Mouse (Mus musculus): Measurements from ENCODE around the gene Copa. TPM values are rescaled to one million over a fixed set of nuclear protein-coding genes. Genes with fewer than 3 reads are reported as not detected.

The Copa gene
- polyA plus RNA-seq, 1 experiment from 2014 or later, result 64.4 TPM

- ATAC-seq (ENCODE audit: low read depth) (no peak), DNase-seq (peak; percentile 52)
- H3K4me3 ChIP-seq (replicated peaks), result no peak overlapping the region
- H3K4me2 ChIP-seq, result no peak overlapping the region
- 11% methylated on average over 1 of the region's 1 CpGs for WGBS (ENCODE audit: insufficient replicate concordance)
- no peaks in the 10 kb centered on the region for H3K27me3 ChIP-seq
- no peak overlapping the region for H3K9ac ChIP-seq
- no peaks in the 10 kb centered on the region for H3K36me3 ChIP-seq
- no peak overlapping the region for H3K27ac ChIP-seq
- H3K9me3 ChIP-seq (replicated peaks), result no peaks in the 10 kb centered on the region
- H3K4me1 ChIP-seq (replicated peaks), result peaks cover 11% of the 10 kb centered on the region; the same call in 1 of the 2 replicates
Observed at GRCm38 (mm10) chr1:172143570-172143969, 61.2 kb downstream of the Copa start.

GRCm38 (mm10) chr1:172147835-172148278, 65.5 kb downstream of the Copa start, which contains the start of gene Dcaf8:
Dcaf8 (plus strand) TSS chr1:172148084.
- Histone ChIP-seq H3K4me3 (replicated peaks) (peak within 1 kb of the TSS; percentile 95), H3K4me1 (replicated peaks) (peaks cover 34% of the 10 kb centered on the region), H3K27me3 (no peaks in the 10 kb centered on the region), H3K4me2 (peak within 1 kb of the TSS; percentile 76), H3K9ac (peak within 1 kb of the TSS; percentile 99), H3K36me3 (peaks cover 31% of the 10 kb centered on the region), H3K27ac (peak within 1 kb of the TSS; percentile 97), H3K9me3 (replicated peaks) (no peaks in the 10 kb centered on the region)
- DNase-seq, result peak; percentile 98
- WGBS (ENCODE audit: insufficient replicate concordance), result under 1% methylated on average over 42 of the region's 42 CpGs
- peak; percentile 96 for ATAC-seq (ENCODE audit: low read depth)

GRCm38 (mm10) chr1:172148279-172148954, 66.1 kb downstream of the Copa start:
- peak; percentile 53 for DNase-seq
- H3K27ac ChIP-seq, result peak overlapping the region; percentile 97
- peak overlapping the region; percentile 99 for H3K9ac ChIP-seq
- peak overlapping the region; percentile 76 for H3K4me2 ChIP-seq
- WGBS (ENCODE audit: insufficient replicate concordance), result under 1% methylated on average over 40 of the region's 40 CpGs
- peaks cover 36% of the 10 kb centered on the region for H3K36me3 ChIP-seq
- H3K27me3 ChIP-seq, result no peaks in the 10 kb centered on the region
- peak; percentile 43 for ATAC-seq (ENCODE audit: low read depth)
- no peaks in the 10 kb centered on the region for H3K9me3 ChIP-seq (replicated peaks)
- peaks cover 34% of the 10 kb centered on the region for H3K4me1 ChIP-seq (replicated peaks)
- peak overlapping the region; percentile 95 for H3K4me3 ChIP-seq (replicated peaks)

GRCm38 (mm10) chr1:172148955-172149815, 66.9 kb downstream of the Copa start:
- Histone ChIP-seq H3K36me3 (peaks cover 43% of the 10 kb centered on the region), H3K27me3 (no peaks in the 10 kb centered on the region), H3K9ac (peak overlapping the region; percentile 99), H3K4me1 (replicated peaks) (peaks cover 36% of the 10 kb centered on the region), H3K9me3 (replicated peaks) (no peaks in the 10 kb centered on the region), H3K4me2 (peak overlapping the region; percentile 76), H3K4me3 (replicated peaks) (peak overlapping the region; percentile 95), H3K27ac (peak overlapping the region; percentile 97)
- ATAC-seq (ENCODE audit: low read depth) (peak; percentile 30), DNase-seq (peak; percentile 36)
- 4% methylated on average over 19 of the region's 19 CpGs for WGBS (ENCODE audit: insufficient replicate concordance)

- no peak overlapping the region for H3K27ac ChIP-seq
- 76% methylated on average over 3 of the region's 3 CpGs for WGBS (ENCODE audit: insufficient replicate concordance)
- no peak for ATAC-seq (ENCODE audit: low read depth)
Observed at GRCm38 (mm10) chr1:172154536-172154935, 72.2 kb downstream of the Copa start.

GRCm38 (mm10) chr1:172155518-172155917, 73.2 kb downstream of the Copa start:
- Histone ChIP-seq H3K4me2 (no peak overlapping the region), H3K27me3 (no peaks in the 10 kb centered on the region), H3K4me3 (replicated peaks) (no peak overlapping the region), H3K9ac (no peak overlapping the region), H3K9me3 (replicated peaks) (no peaks in the 10 kb centered on the region), H3K36me3 (peaks cover 62% of the 10 kb centered on the region), H3K4me1 (replicated peaks) (peaks cover 44% of the 10 kb centered on the region), H3K27ac (0 out of 2 replicates have a peak overlapping the region, but pooled peaks have one; percentile 39)
- ATAC-seq (ENCODE audit: low read depth) (0 out of 2 replicates have a peak, but pooled peaks have one; percentile 29), DNase-seq (no peak)
- WGBS (ENCODE audit: insufficient replicate concordance), result 66% methylated on average over 3 of the region's 3 CpGs

More at GRCm38 (mm10) chr1:172154536-172154935, 72.2 kb downstream of the Copa start:
- DNase-seq, result no peak
- H3K9me3 ChIP-seq (replicated peaks), result no peaks in the 10 kb centered on the region
- H3K4me1 ChIP-seq (replicated peaks), result peaks cover 45% of the 10 kb centered on the region
- H3K4me3 ChIP-seq (replicated peaks), result no peak overlapping the region
- no peak overlapping the region for H3K4me2 ChIP-seq
- no peak overlapping the region for H3K9ac ChIP-seq
- H3K27me3 ChIP-seq, result no peaks in the 10 kb centered on the region
- H3K36me3 ChIP-seq, result peaks cover 70% of the 10 kb centered on the region

GRCm38 (mm10) chr1:172159970-172160369, 77.6 kb downstream of the Copa start:
- H3K36me3 ChIP-seq, result peaks cover 32% of the 10 kb centered on the region
- H3K4me1 ChIP-seq (replicated peaks), result peaks cover 31% of the 10 kb centered on the region
- 69% methylated on average over 4 of the region's 4 CpGs for WGBS (ENCODE audit: insufficient replicate concordance)
- no peak overlapping the region for H3K4me3 ChIP-seq (replicated peaks)
- no peak overlapping the region for H3K4me2 ChIP-seq
- H3K9me3 ChIP-seq (replicated peaks), result no peaks in the 10 kb centered on the region
- ATAC-seq (ENCODE audit: low read depth), result no peak
- no peak overlapping the region for H3K27ac ChIP-seq
- H3K9ac ChIP-seq, result no peak overlapping the region
- DNase-seq, result no peak
- no peaks in the 10 kb centered on the region for H3K27me3 ChIP-seq

- Histone ChIP-seq H3K4me1 (replicated peaks) (peaks cover 30% of the 10 kb centered on the region), H3K4me3 (replicated peaks) (no peak overlapping the region), H3K27me3 (no peaks in the 10 kb centered on the region), H3K4me2 (no peak overlapping the region), H3K9ac (no peak overlapping the region), H3K27ac (no peak overlapping the region), H3K36me3 (peaks cover 32% of the 10 kb centered on the region), H3K9me3 (replicated peaks) (no peaks in the 10 kb centered on the region)
- no peak for DNase-seq
- ATAC-seq (ENCODE audit: low read depth), result no peak
Observed at GRCm38 (mm10) chr1:172160508-172160907, 78.2 kb downstream of the Copa start.

- WGBS (ENCODE audit: insufficient replicate concordance), result 89% methylated on average over 1 of the region's 1 CpGs
Observed at GRCm38 (mm10) chr1:172162009-172162408, 79.7 kb downstream of the Copa start.

GRCm38 (mm10) chr1:172162959-172163358, 80.6 kb downstream of the Copa start:
- Histone ChIP-seq H3K4me1 (replicated peaks) (peaks cover 25% of the 10 kb centered on the region), H3K9ac (no peak overlapping the region), H3K27ac (no peak overlapping the region), H3K4me3 (replicated peaks) (no peak overlapping the region), H3K27me3 (no peaks in the 10 kb centered on the region), H3K36me3 (peaks cover 43% of the 10 kb centered on the region), H3K4me2 (no peak overlapping the region), H3K9me3 (replicated peaks) (no peaks in the 10 kb centered on the region)
- WGBS (ENCODE audit: insufficient replicate concordance), result 85% methylated on average over 6 of the region's 6 CpGs
- no peak for DNase-seq
- ATAC-seq (ENCODE audit: low read depth), result no peak

More at GRCm38 (mm10) chr1:172162009-172162408, 79.7 kb downstream of the Copa start:
- ATAC-seq (ENCODE audit: low read depth), result no peak
- Histone ChIP-seq H3K27me3 (no peaks in the 10 kb centered on the region), H3K4me2 (no peak overlapping the region), H3K36me3 (peaks cover 33% of the 10 kb centered on the region), H3K4me1 (replicated peaks) (peaks cover 25% of the 10 kb centered on the region), H3K27ac (no peak overlapping the region), H3K4me3 (replicated peaks) (no peak overlapping the region), H3K9ac (no peak overlapping the region), H3K9me3 (replicated peaks) (no peaks in the 10 kb centered on the region)
- no peak for DNase-seq

- H3K4me2 ChIP-seq, result no peak overlapping the region
- peaks cover 88% of the 10 kb centered on the region for H3K36me3 ChIP-seq
- no peak overlapping the region for H3K27ac ChIP-seq
- DNase-seq, result no peak
- no peak overlapping the region for H3K9ac ChIP-seq
- ATAC-seq (ENCODE audit: low read depth), result no peak
- no peak overlapping the region for H3K4me3 ChIP-seq (replicated peaks)
- no peaks in the 10 kb centered on the region for H3K9me3 ChIP-seq (replicated peaks)
- 85% methylated on average over 5 of the region's 5 CpGs for WGBS (ENCODE audit: insufficient replicate concordance)
- H3K4me1 ChIP-seq (replicated peaks), result 0 out of 2 replicates have a peak, but pooled peaks cover 3% of the 10 kb centered on the region
- H3K27me3 ChIP-seq, result no peaks in the 10 kb centered on the region
Observed at GRCm38 (mm10) chr1:172167911-172168310, 85.6 kb downstream of the Copa start.

Measured in liver, embryonic 13.5 days (tissue).